In the genomic region with DNA sequence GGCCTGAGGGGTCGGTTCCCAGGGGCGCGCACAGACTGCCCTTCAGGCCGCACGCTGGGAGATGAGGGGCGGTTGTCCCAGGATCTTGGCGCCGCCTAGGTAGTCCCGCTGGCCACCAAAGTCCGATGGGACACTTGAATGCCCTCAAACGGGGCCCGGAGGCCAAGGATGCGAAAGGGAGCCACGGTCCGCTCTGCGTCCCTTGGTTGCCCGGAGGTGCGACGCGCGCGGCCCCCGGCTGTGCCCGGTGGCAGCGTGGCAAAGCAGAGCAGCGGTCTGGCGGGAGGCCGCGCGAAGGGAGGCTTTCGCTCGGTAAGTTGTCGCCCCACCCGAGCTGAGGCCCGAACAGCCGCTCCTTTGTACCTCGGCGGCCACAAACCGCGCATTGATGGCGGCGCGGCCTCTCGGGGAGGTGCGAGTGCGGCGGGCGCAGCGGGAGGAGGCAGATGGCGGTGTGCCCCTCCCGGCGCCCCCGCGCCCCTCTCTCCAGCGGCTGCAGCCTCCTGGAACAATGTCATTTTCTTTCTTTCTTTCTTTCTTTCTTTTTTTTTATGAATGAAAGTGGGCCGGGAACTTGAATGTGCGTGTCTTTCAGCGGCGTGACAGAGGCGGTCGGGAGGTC, we compare ENCODE assay signal across 8 mouse cellular contexts. TPM values are rescaled to one million over a fixed set of nuclear protein-coding genes. Genes with fewer than 3 reads are reported as not detected.
DNase-seq lines count a peak whose midpoint lies in the region; ATAC-seq and TF ChIP-seq lines count a peak whose summit lies in the region.

No protein-coding gene starts in this region.

- under 1% methylated on average over 37 of the region's 61 CpGs for WGBS in embryonic facial prominence, embryonic 14.5 days
- under 1% methylated on average over 58 of the region's 61 CpGs for WGBS in intestine, postnatal 0 days

- peak; percentile 36 to 47 for DNase-seq in lung, adult 18-20 months
- no peak for DNase-seq in lung, postnatal 14 days
- DNase-seq in embryonic facial prominence, embryonic 14.5 days (ENCODE audit: low spot score): no peak
- peak; percentile 57 for DNase-seq in lung, postnatal 10 days
- DNase-seq in gastrocnemius, adult 18-20 months (ENCODE audit: low spot score): no peak
- no peak for DNase-seq in gastrocnemius, postnatal 14 days

- H3K27me3 ChIP-seq in embryonic facial prominence, embryonic 14.5 days (replicated peaks; ENCODE audit: control insufficient read depth, insufficient read depth, low read length): peaks cover 28% of the 10 kb centered on the region
- H3K27me3 ChIP-seq in intestine, postnatal 0 days (replicated peaks; ENCODE audit: control insufficient read depth, insufficient read depth, low read length): no peaks in the 10 kb centered on the region

- peak; percentile 37 for TF ChIP-seq CTCF in intestine, postnatal 0 days (IDR thresholded peaks at IDR 0.05; ENCODE audit: low read depth)

- no peaks in the 10 kb centered on the region for H3K4me1 ChIP-seq in embryonic facial prominence, embryonic 14.5 days (ENCODE audit: control insufficient read depth, insufficient read depth, low read length)
- peaks cover 5% of the 10 kb centered on the region; the same call in 1 of the 2 replicates for H3K4me1 ChIP-seq in intestine, postnatal 0 days (replicated peaks; ENCODE audit: control insufficient read depth, insufficient read depth, low read length)

- 0 out of 2 replicates have a peak, but pooled peaks cover 2% of the 10 kb centered on the region for H3K36me3 ChIP-seq in embryonic facial prominence, embryonic 14.5 days (ENCODE audit: control insufficient read depth, insufficient read depth, low read length)
- H3K36me3 ChIP-seq in intestine, postnatal 0 days (ENCODE audit: control insufficient read depth, insufficient read depth): no peaks in the 10 kb centered on the region

- H3K27ac ChIP-seq in embryonic facial prominence, embryonic 14.5 days (replicated peaks; ENCODE audit: low read depth, low read length): no peak overlapping the region; the same call in 1 of the 2 replicates
- H3K27ac ChIP-seq in intestine, postnatal 0 days (ENCODE audit: low read depth, low read length): peak overlapping the region; percentile 73

- H3K4me2 ChIP-seq in embryonic facial prominence, embryonic 14.5 days (ENCODE audit: low read depth, low read length): peak overlapping the region; percentile 97
- peak overlapping the region; percentile 100 for H3K4me2 ChIP-seq in intestine, postnatal 0 days (replicated peaks; ENCODE audit: low read depth)

- H3K9ac ChIP-seq in embryonic facial prominence, embryonic 14.5 days (ENCODE audit: low read depth, low read length): peak overlapping the region; percentile 83
- peak overlapping the region; percentile 58 for H3K9ac ChIP-seq in intestine, postnatal 0 days (ENCODE audit: low read depth, low read length)

- ATAC-seq in embryonic facial prominence, embryonic 14.5 days (ENCODE audit: low read depth): no peak
- ATAC-seq in intestine, postnatal 0 days: no peak
- no peak for ATAC-seq in inflammation-experienced regulatory T-cells, adult 6 months

- no peaks in the 10 kb centered on the region for H3K9me3 ChIP-seq in embryonic facial prominence, embryonic 14.5 days (ENCODE audit: control insufficient read depth, low read length)
- H3K9me3 ChIP-seq in intestine, postnatal 0 days (ENCODE audit: control insufficient read depth): no peaks in the 10 kb centered on the region

- H3K4me3 ChIP-seq in embryonic facial prominence, embryonic 14.5 days (ENCODE audit: low read depth, low read length): peak overlapping the region; percentile 79
- H3K4me3 ChIP-seq in intestine, postnatal 0 days (ENCODE audit: low read depth, low read length): peak overlapping the region; percentile 74

- intact Hi-C loops in gastrocnemius, postnatal 14 days (cut with DNase I; ENCODE audit: low total_unique reads): no loop called here

RNA-seq across cellular contexts. Expression of a gene that starts 1.7 kb away (rescaled TPM):
- polyA plus RNA-seq in embryonic facial prominence, embryonic 14.5 days (2014; fragmentation: Nextera tagmentation; extraction: Ambion mirVana): 23.1 and 26.0 TPM in 2 replicates
- polyA plus RNA-seq in intestine, postnatal 0 days (2015; fragmentation: Nextera tagmentation; extraction: Ambion mirVana): 2.6 and 3.5 TPM in 2 replicates
- polyA plus RNA-seq in inflammation-experienced regulatory T-cells, adult 6 months (2017; shearing (Covaris generic)): not detected
- 1 to 10 TPM; 3.5 to 5.7 TPM for total RNA-seq in gastrocnemius, adult 18-20 months (2021)
- total RNA-seq in gastrocnemius, postnatal 14 days (2021): 1 to 10 TPM; 1.9 to 3.1 TPM

RNA-seq across cellular contexts. Expression of a gene that starts 59.5 kb away (rescaled TPM):
- polyA plus RNA-seq in embryonic facial prominence, embryonic 14.5 days (2014; fragmentation: Nextera tagmentation; extraction: Ambion mirVana): 39.3 and 39.5 TPM in 2 replicates
- polyA plus RNA-seq in intestine, postnatal 0 days (2015; fragmentation: Nextera tagmentation; extraction: Ambion mirVana): 37.8 and 40.9 TPM in 2 replicates
- 10 to 100 TPM in 2 of 3 experiments, 1 to 10 TPM in 1; 9.1 to 21.2 (median 19.4) TPM for polyA plus RNA-seq in inflammation-experienced regulatory T-cells, adult 6 months (2017; shearing (Covaris generic))
- 10 to 100 TPM; 71.4 to 74.5 TPM for total RNA-seq in gastrocnemius, adult 18-20 months (2021)
- 10 to 100 TPM; 79.0 to 88.6 TPM for total RNA-seq in gastrocnemius, postnatal 14 days (2021)

Comparison
In these comparisons a context has a peak if more than half of its experiments do, and no peak if none do; other contexts are left out.
1. DNase-seq: peak in lung, adult 18-20 months (2 of 2) and lung, postnatal 10 days (single experiment); none in lung, postnatal 14 days (single experiment), embryonic facial prominence, embryonic 14.5 days (single experiment), gastrocnemius, adult 18-20 months (single experiment) and gastrocnemius, postnatal 14 days (single experiment).